23 mouse cellular contexts compared by ENCODE assay signal in genomic region chr4:40794320-40794719, GRCm38 (mm10).
"Had no signal": no experiment of that assay in that cellular context is flagged by ENCODE, and none has a peak within 500 bp of the region (broad histone marks: within the 10 kb centered on the region; RNA-seq: fewer than 3 reads in every experiment).

No protein-coding gene starts in this region.

- H3K4me2 ChIP-seq: heart, embryonic 12.5 days; hindbrain, embryonic 12.5 days; hindbrain, embryonic 14.5 days; intestine, embryonic 15.5 days; limb, embryonic 13.5 days; limb, embryonic 15.5 days; liver, embryonic 12.5 days had no signal

- H3K4me3 ChIP-seq: heart, embryonic 10.5 days; heart, embryonic 12.5 days; hindbrain, embryonic 10.5 days; hindbrain, embryonic 12.5 days; intestine, embryonic 15.5 days; layer of hippocampus, adult 2 months; left cerebral cortex, adult 2 months; limb, embryonic 13.5 days; limb, embryonic 15.5 days; liver, embryonic 12.5 days had no signal

- H3K9me3 ChIP-seq: heart, embryonic 10.5 days; hindbrain, embryonic 12.5 days; intestine, embryonic 15.5 days; limb, embryonic 15.5 days; liver, embryonic 12.5 days had no signal

- DNase-seq: gastrocnemius, postnatal 14 days; gastrocnemius, postnatal 36 days; heart, adult 18-20 months; heart, postnatal 10 days; heart, postnatal 4 days; kidney, adult 18-20 months; kidney, adult 8-10 months; kidney, postnatal 10 days; kidney, postnatal 25 days; kidney, postnatal 4 days; left cerebral cortex, postnatal 4 days had no signal

- H3K9ac ChIP-seq: heart, embryonic 12.5 days; hindbrain, embryonic 12.5 days; hindbrain, embryonic 14.5 days; intestine, embryonic 15.5 days; limb, embryonic 13.5 days; limb, embryonic 15.5 days; liver, embryonic 12.5 days; liver, embryonic 14.5 days had no signal

- H3K27me3 ChIP-seq: heart, embryonic 12.5 days; hindbrain, embryonic 12.5 days; intestine, embryonic 15.5 days; limb, embryonic 13.5 days; limb, embryonic 15.5 days; liver, embryonic 12.5 days had no signal

- H3K36me3 ChIP-seq: hindbrain, embryonic 10.5 days; hindbrain, embryonic 12.5 days; intestine, embryonic 15.5 days had no signal

- H3K27ac ChIP-seq: heart, embryonic 10.5 days; hindbrain, embryonic 10.5 days; hindbrain, embryonic 12.5 days; hindbrain, embryonic 14.5 days; intestine, embryonic 15.5 days; layer of hippocampus, adult 2 months; left cerebral cortex, adult 2 months; limb, embryonic 13.5 days; limb, embryonic 15.5 days; liver, embryonic 12.5 days; liver, embryonic 14.5 days had no signal

- H3K4me1 ChIP-seq: hindbrain, embryonic 10.5 days; hindbrain, embryonic 12.5 days; intestine, embryonic 15.5 days; limb, embryonic 13.5 days; liver, embryonic 12.5 days had no signal
